Mouse (Mus musculus): ENCODE measurements at regions not wholly inside any gene's neighbourhood (a gene's known extent, or its start where the extent isn't known, plus 50 kb on each side); places are given as distances from the start of the nearest gene placed in this dataset.
A peak's percentile ranks its signal among the peaks of the same experiment; 100 is the strongest.
"Not testable (repeated sequence)": the region's sequence is repeated elsewhere in the genome, so short reads cannot be mapped to it uniquely, and the experiment has no call there.

DNA sequence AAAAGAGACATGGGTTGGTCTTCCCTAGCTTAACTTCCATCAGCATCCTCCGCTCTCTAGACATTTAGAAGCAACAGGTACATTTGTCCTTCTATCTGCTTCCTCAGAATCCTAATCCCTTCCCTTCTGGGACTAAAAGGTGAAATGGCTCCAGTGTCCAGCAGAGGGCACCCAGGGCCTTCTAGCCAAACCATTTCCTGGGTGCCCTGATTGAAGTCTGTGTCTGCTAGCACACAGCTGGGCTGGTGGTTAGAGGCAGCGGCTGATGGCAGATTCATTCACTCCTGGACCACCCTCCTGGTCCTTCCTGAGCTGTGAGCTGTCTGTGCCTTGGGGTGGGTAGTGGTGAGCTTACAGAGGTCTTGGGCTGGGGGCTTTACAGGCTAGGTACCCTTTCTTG lies 76.5 kb upstream of the Col13a1 start:
- peak; percentile 45 for DNase-seq (ENCODE audit: low spot score)

DNA sequence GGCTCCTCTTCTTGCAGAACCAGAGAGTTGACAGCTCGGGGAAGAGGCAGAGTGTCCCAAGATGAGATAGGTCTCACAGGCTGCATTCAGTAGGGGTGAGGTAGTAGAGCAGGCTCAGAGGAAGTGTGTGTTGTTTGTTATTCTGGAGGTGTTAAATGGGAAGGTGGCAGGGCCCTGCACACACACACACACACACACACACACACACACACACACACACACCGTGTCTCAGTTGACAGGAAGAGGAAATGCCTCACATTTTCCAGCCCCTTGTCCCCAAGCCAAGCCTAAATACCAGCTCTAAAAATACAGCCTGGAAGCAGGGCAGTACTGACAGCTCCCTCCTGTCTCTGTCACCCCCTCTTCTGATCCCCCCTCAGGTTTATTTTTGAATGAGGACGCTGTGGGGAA lies 70.9 kb upstream of the Col13a1 start:
- no peak for DNase-seq (ENCODE audit: low spot score)

GRCm38 (mm10) chr10:62044408-62044807 lies 65.5 kb upstream of the Col13a1 start:
- no peak for DNase-seq (ENCODE audit: low spot score)

DNA sequence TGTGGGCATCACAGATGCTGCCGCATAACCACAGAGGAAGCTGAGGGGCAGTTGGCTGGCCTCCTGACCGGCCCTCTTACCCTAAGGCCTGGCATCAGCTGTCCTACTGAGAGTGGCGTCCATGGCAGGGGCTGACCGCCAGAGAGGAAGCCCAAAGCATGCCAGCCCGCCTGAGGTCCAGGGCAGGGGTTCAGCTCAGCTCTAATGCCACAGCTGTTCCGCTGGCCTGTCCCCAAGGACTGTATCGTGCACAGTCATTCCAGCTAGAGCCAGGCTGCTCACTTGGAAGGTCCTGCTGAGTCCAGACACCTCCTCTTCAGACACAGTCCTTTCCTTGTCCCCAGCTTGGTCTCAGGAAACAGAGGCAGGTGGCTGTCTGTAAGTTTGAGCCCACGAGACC lies 61.0 kb upstream of the Col13a1 start:
- DNase-seq (ENCODE audit: low spot score): no peak

DNA sequence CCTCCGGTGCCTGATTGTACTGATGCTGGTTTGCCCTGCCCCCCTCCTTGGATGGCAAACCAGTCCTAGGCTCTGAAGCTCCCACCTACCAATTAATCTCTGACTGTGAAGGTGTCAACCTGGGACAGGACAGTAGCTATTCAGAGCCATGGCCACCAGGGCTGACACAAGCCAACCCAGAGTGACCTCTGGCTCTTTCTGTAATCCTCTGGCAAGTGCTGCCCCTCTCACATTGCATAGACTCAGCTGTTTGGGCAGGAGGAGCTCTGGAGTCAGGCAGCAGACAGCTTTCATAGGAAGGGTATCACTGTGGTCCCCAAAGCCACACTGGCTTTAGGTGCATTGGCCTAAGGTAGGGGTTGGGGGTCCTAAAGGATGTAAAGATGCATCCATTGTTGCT lies 59.7 kb upstream of the Col13a1 start:
- no peak for DNase-seq (ENCODE audit: low spot score)

DNA sequence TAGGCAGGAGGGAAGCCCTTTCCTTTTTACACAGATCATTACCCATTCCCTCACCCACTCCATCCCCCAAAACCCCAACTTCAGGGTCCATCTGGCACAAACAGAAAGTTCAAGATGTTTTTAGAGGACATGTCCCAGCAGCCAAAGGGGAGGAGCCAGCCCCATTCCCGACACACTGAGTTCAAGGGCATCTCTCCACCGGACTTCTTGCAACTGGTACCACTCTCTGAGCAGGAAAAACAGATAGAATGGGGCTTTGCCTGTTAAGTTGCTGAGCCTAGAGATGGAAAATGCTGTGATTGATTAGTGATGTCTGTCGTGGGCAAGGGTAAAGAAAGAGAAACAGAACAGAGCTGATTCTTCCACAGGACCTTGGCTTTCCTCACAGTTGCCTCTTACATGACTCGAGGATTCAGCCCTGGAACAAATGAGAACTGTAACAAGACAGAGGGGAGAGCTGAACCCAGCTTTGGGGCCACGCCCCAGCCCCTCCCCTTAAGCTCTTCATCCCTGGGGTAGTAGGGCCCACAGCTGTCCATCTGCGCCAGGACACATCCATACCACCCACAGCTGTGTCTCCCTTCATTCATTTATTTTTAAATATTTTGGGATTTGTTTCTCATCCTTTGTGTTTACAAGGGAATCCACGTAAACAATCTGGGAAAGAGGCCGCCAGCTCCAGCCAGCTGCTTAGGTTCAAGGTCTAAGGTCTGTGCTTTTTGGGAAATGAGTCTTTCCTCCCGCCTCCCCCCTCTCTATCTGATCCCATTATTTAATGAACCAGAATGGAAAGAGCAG lies 58.7 kb upstream of the Col13a1 start:
- DNase-seq (ENCODE audit: low spot score): no peak

GRCm38 (mm10) chr10:62036815-62037214 lies 57.9 kb upstream of the Col13a1 start:
- no peak for DNase-seq (ENCODE audit: low spot score)

DNA sequence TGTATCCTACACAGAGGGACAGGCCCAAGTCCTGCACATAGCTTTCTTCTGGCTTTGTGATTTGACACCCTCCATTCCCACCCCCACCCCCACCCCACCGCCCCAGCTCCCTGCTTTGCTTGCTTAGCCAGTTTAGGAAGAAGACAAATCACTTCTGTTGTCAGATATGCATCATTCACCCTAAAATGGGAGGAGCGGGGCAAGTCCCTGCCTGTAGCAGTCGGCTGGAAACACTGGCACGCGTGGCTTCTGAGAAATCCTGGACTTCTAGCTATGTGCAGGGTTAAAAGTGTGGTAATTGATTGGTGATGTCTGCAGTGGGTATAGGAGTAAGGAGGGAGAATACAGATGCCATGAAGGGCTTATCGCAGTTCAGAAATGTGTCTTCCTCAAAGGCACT lies 55.4 kb upstream of the Col13a1 start:
- DNase-seq (ENCODE audit: low spot score): no peak

DNA sequence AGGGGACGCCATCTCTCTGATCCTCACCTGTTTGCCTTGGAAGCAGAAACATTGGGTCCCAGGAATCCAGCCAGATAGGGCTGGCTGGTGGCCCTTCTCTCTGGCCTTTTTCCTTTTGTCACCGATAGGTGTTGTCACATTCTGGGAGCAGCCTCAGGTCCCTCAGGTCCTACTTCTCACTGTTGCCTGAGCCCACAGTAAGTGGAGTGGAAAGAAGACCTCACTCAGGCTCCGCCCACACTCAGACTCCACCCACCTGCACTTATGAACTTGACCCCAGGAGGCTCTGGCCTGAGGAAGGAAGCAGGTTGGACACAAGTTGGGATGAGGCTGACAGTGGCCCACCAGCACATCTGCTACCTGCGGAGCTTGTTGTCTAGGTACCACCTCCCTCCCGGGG lies 54.8 kb upstream of the Col13a1 start:
- DNase-seq (ENCODE audit: low spot score): no peak

DNA sequence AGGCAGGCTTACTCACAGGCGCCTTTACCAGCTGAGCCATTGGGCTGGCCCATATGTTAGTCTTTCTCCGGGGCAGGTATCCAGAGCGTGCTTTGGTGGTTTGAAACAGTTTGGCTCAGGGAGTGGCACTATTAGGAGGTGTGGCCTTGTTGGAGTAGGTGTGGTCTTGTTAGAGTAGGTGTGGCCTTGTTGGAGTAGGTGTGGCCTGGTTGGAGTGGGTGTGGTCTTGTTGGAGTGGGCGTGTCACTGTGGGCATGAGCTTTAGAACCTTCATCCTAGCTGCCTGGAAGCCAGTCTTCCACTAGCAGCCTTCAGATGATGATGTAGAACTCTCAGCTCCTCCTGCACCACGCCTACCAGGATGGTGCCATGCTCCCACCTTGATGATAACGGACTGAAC lies 53.1 kb upstream of the Col13a1 start:
- not testable (repeated sequence) for DNase-seq (ENCODE audit: low spot score)

DNA sequence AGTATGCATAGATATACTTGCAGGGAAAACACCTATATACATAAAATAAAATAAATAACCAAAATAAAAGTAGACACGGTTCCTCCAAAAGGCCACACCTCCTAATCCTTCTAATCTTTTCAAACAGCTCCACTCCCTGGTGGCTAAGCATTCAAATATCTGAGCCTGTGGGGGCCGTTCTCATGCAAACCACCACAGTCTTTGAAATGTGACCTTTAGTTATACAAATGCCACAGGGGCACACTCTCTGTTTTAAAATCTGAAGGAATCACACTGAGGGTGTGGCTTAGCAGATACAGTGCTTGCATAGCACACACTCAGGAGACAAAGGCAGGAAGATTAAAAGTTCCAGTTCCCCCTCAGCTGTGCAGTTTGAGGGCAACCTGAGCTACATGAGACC lies 50.4 kb upstream of the Col13a1 start:
- no peak for DNase-seq (ENCODE audit: low spot score)
